12 mouse cellular contexts compared by ENCODE assay signal in genomic region chr9:98809526-98809925, GRCm38 (mm10). TPM values are rescaled to one million over a fixed set of nuclear protein-coding genes. Genes with fewer than 3 reads are reported as not detected.
DNase-seq lines count a peak whose midpoint lies in the region; ATAC-seq and TF ChIP-seq lines count a peak whose summit lies in the region.
"Not testable (repeated sequence)": the region's sequence is repeated elsewhere in the genome, so short reads cannot be mapped to it uniquely, and the experiment has no call there.
"Had no signal": no experiment of that assay in that cellular context is flagged by ENCODE, and none has a peak within 500 bp of the region (broad histone marks: within the 10 kb centered on the region; RNA-seq: fewer than 3 reads in every experiment).

No protein-coding gene starts in this region.

- intact Hi-C loops in left cerebral cortex, adult 2 months (cut with DNase I), result loop anchor here (1.0 to 10.0 kb wide), 2 partner anchors 164 to 195 kb away; no protein-coding TSS in a partner anchor

- not testable (repeated sequence) for ATAC-seq in lung, postnatal 0 days

- H3K36me3 ChIP-seq in lung, postnatal 0 days (ENCODE audit: insufficient read depth, low read length), result not testable (repeated sequence)

- TF ChIP-seq EP300 in lung, postnatal 0 days (IDR thresholded peaks at IDR 0.05), result not testable (repeated sequence)

- WGBS in lung, postnatal 0 days, result 56% methylated on average over 2 of the region's 2 CpGs

- not testable (repeated sequence) for H3K4me3 ChIP-seq in left cerebral cortex, adult 2 months; lung, postnatal 0 days (ENCODE audit: low read depth, low read length)

- H3K9me3 ChIP-seq in lung, postnatal 0 days (ENCODE audit: low read length), result not testable (repeated sequence)

- H3K4me1 ChIP-seq in lung, postnatal 0 days (ENCODE audit: insufficient read depth, low read depth, low read length), result not testable (repeated sequence)

- TF ChIP-seq CTCF in left cerebral cortex, adult 2 months (IDR thresholded peaks at IDR 0.05), result peak; percentile 55
- TF ChIP-seq CTCF in lung, postnatal 0 days (IDR thresholded peaks at IDR 0.05), result peak; percentile 72

- DNase-seq in ZHBTc4 (ENCODE audit: low read depth, low spot score), result peak; percentile 29
- peak; percentile 77 for DNase-seq in embryo, embryonic 10.5 days (ENCODE audit: low spot score)
- DNase-seq in heart, adult 18-20 months, result peak; percentile 25 to 65
- DNase-seq in kidney, adult 18-20 months, result peak; percentile 39
- peak; percentile 35 to 48 for DNase-seq in left cerebral cortex, adult 2 months (ENCODE audit: extremely low spot score in 1 of 2, low spot score in 2 of 2)
- DNase-seq in lung, postnatal 0 days (ENCODE audit: low spot score), result peak; percentile 45
- peak; percentile 63 for DNase-seq in retina, postnatal 1 day
- peak; percentile 16 for DNase-seq in yolk sac, embryonic 10.5 days (ENCODE audit: low spot score)

- not testable (repeated sequence) for H3K27me3 ChIP-seq in lung, postnatal 0 days (replicated peaks; ENCODE audit: insufficient read depth, low read length)

- not testable (repeated sequence) for H3K27ac ChIP-seq in left cerebral cortex, adult 2 months; lung, postnatal 0 days (ENCODE audit: low read length)

- H3K9ac ChIP-seq in lung, postnatal 0 days (replicated peaks; ENCODE audit: low read depth), result not testable (repeated sequence)

- not testable (repeated sequence) for H3K4me2 ChIP-seq in lung, postnatal 0 days (replicated peaks; ENCODE audit: low read depth, low read length)

RNA-seq across cellular contexts. Expression of gene Prr23a1, which starts 32.8 kb away (rescaled TPM):
- total RNA-seq in heart, adult 18-20 months (2021), result not detected
- not detected for total RNA-seq in left cerebral cortex, adult 2 months (2021)
- not detected in 2 replicates for polyA plus RNA-seq in lung, postnatal 0 days (2015; fragmentation: Nextera tagmentation; extraction: Ambion mirVana)
- polyA plus RNA-seq: forebrain, embryonic 16.5 days; heart, embryonic 13.5 days; kidney, embryonic 14.5 days; liver, embryonic 13.5 days had no signal

RNA-seq across cellular contexts. Expression of gene Prr23a2, which starts 46.8 kb away (rescaled TPM):
- total RNA-seq in heart, adult 18-20 months (2021), result not detected
- not detected for total RNA-seq in left cerebral cortex, adult 2 months (2021)
- not detected in 2 replicates for polyA plus RNA-seq in lung, postnatal 0 days (2015; fragmentation: Nextera tagmentation; extraction: Ambion mirVana)
- polyA plus RNA-seq: forebrain, embryonic 16.5 days; heart, embryonic 13.5 days; kidney, embryonic 14.5 days; liver, embryonic 13.5 days had no signal

RNA-seq across cellular contexts. Expression of gene Prr23a3, which starts 55.0 kb away (rescaled TPM):
- total RNA-seq in heart, adult 18-20 months (2021), result not detected
- not detected for total RNA-seq in left cerebral cortex, adult 2 months (2021)
- polyA plus RNA-seq in lung, postnatal 0 days (2015; fragmentation: Nextera tagmentation; extraction: Ambion mirVana), result not detected in 2 replicates
- polyA plus RNA-seq: forebrain, embryonic 16.5 days; heart, embryonic 13.5 days; kidney, embryonic 14.5 days; liver, embryonic 13.5 days had no signal

Comparison
In these comparisons a context has a peak if more than half of its experiments do, and no peak if none do; other contexts are left out.
1. DNase-seq: peak in every context shown above with its lines; median percentile 77 in embryo, embryonic 10.5 days; 63 in retina, postnatal 1 day; 45 in heart, adult 18-20 months; 45 in lung, postnatal 0 days; 42 in left cerebral cortex, adult 2 months; 39 in kidney, adult 18-20 months; 29 in ZHBTc4; 16 in yolk sac, embryonic 10.5 days.